Mouse (Mus musculus): ENCODE data around the gene Cfap299.

- TF ChIP-seq POLR2A (IDR thresholded peaks at IDR 0.05; ENCODE audit: borderline replicate concordance, low read depth, low read length) (no peak), CTCF (IDR thresholded peaks at IDR 0.05; ENCODE audit: low read depth, low read length) (no peak)
Measured at GRCm38 (mm10) chr5:98706597-98706996, 377.5 kb downstream of the Cfap299 start.
